Mouse (Mus musculus) small intestine, adult 2 months (tissue): ENCODE data around the gene Gm45711. TPM values are rescaled to one million over a fixed set of nuclear protein-coding genes. Genes with fewer than 3 reads are reported as not detected.
A peak's percentile ranks its signal among the peaks of the same experiment; 100 is the strongest.
"Not testable (repeated sequence)": the region's sequence is repeated elsewhere in the genome, so short reads cannot be mapped to it uniquely, and the experiment has no call there.

ENCODE experiments used
- H3K27ac ChIP-seq: fragments of 200-500 bp; 2 replicates; pipeline ENCODE4 v1.5.1; 2012; ENCODE audit warnings: low read depth, low read length, control low read depth, inconsistent platforms; ENCODE audit not compliant: insufficient read depth
- H3K27me3 ChIP-seq: fragments of 200-500 bp; 2 replicates; pipeline ENCODE4 v1.6.1; 2012; ENCODE audit warnings: mild to moderate bottlenecking, moderate library complexity, low read length, inconsistent platforms; ENCODE audit not compliant: control insufficient read depth, insufficient read depth
- H3K36me3 ChIP-seq: fragments of 200-500 bp; 2 replicates; pipeline ENCODE4 v1.6.1; 2012; ENCODE audit warnings: mild to moderate bottlenecking, low read length, control low read depth, inconsistent platforms; ENCODE audit not compliant: control insufficient read depth, insufficient read depth
- H3K4me1 ChIP-seq: fragments of 200-500 bp; 2 replicates; pipeline ENCODE4 v1.6.1; 2012; ENCODE audit warnings: low read length, inconsistent platforms, mixed read lengths; ENCODE audit not compliant: control insufficient read depth, insufficient read depth, insufficient read length
- H3K4me3 ChIP-seq: fragments of 200-500 bp; 2 replicates; pipeline ENCODE4 v1.5.1; 2012; ENCODE audit warnings: low read depth, mild to moderate bottlenecking, control low read depth, inconsistent platforms, low read length, moderate library complexity
- CTCF ChIP-seq: fragments of 200-500 bp; IDR thresholded peaks from 2 replicates; pipeline ENCODE4 v1.5.1; 2012; ENCODE audit warnings: low read depth, mild to moderate bottlenecking, control low read depth, inconsistent platforms, low read length, moderate library complexity, mixed read lengths; ENCODE audit not compliant: insufficient replicate concordance, insufficient read length; ENCODE audit errors: extremely low read depth
- POLR2A ChIP-seq: fragments of 200-500 bp; IDR thresholded peaks from 2 replicates; pipeline ENCODE4 v1.6.1; 2012; ENCODE audit warnings: low read depth, mild to moderate bottlenecking, control low read depth, inconsistent platforms, low read length, moderate library complexity
- WGBS: fragments of 180-500 bp; shearing (Covaris S2); methylation state at CpG from one replicate; pipeline ENCODE4 v1.1.7; 2018; 5-methylcytosine and 5-hydroxymethylcytosine counted together
- polyA plus RNA-seq: library from polyadenylated mRNA; depleted of rRNA; stranded (reverse); fragments of >200 nt; gene quantifications from 2 replicates; pipeline ENCODE4 v1.2.3, GENCODE M21; 2012

The Gm45711 gene
- polyA plus RNA-seq, 1 experiment = not detected

DNA sequence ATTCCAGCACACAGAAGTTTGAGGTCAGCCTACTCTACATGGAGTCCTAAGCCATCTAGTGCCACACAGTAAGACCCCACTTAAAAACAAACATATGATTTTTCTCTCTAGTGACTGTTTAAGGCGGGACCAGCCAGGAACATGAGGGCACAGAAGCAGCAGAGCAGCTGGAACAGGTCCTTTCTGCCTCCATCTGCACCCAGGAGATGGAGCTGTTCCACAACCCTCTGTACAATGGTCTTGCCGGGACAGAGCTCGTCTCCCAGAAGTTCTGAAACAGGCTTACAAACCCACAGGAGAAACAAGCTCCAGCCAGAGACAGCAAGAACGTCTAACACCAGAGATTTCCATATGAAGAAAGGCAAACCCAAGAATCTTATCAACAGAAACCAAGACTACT is 3.4 kb upstream of the Gm45711 start:
- Histone ChIP-seq H3K27me3 (no peaks in the 10 kb centered on the region), H3K27ac (no peak overlapping the region), H3K4me1 (no peaks in the 10 kb centered on the region), H3K36me3 (no peaks in the 10 kb centered on the region), H3K4me3 (no peak overlapping the region)
- WGBS = 47% methylated on average over 4 of the region's 4 CpGs
- TF ChIP-seq CTCF = peak; percentile 21; the same call in 1 of the 2 replicates
- TF ChIP-seq POLR2A = no peak

DNA sequence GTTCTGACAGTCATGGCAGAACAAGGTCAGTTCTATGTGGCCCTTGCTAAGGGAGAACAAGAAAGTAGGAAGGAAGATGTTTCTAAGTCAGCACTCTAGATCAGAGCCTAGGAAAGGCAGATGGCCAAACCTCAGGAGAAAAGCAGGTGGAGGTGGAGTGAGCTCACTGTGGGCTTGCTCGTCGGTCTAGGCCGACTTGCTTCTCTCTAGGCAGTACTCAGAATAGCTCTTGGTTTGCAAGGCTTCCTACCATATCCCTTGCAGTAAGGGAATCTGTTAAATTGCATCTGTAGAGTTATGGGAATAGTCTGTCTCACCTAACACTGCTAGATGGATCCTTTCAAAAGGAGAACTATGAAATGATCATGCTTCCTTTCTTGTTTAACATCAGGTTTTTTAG is 2.1 kb upstream of the Gm45711 start:
- H3K4me1 ChIP-seq, H3K4me3 ChIP-seq, H3K36me3 ChIP-seq, H3K27me3 ChIP-seq, H3K27ac ChIP-seq: not testable (repeated sequence)
- 89% methylated on average over 3 of the region's 3 CpGs for WGBS

GRCm38 (mm10) chr8:104308341-104308740 is 1.5 kb downstream of the Gm45711 start:
- H3K4me1 ChIP-seq, H3K4me3 ChIP-seq, H3K36me3 ChIP-seq, H3K27ac ChIP-seq, H3K27me3 ChIP-seq: not testable (repeated sequence)
- 40% methylated on average over 6 of the region's 6 CpGs for WGBS

DNA sequence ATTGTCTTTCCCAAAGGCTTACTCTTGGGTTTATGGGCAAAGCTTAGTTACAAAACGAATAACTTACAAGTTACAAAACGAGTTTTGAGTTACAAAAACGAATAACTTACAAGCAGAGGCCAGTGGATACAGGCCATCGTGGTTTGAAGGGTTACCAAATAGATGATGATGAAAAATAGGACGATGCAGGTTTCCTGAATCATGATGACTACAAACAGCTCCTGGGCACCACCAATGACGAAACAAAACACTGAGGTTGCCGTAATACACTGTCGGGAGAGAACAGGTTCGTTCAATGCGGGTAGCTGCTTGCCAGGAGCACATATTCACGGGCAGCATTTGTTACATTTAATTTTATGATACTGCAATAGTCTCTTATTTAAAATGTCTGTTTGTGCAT is 4.9 kb downstream of the Gm45711 start:
- no peak for TF ChIP-seq POLR2A
- TF ChIP-seq CTCF = no peak
- 80% methylated on average over 11 of the region's 11 CpGs for WGBS
- Histone ChIP-seq H3K36me3 (no peaks in the 10 kb centered on the region), H3K27ac (no peak overlapping the region), H3K4me3 (no peak overlapping the region), H3K4me1 (no peaks in the 10 kb centered on the region), H3K27me3 (no peaks in the 10 kb centered on the region)

GRCm38 (mm10) chr8:104302536-104302935 is 7.3 kb downstream of the Gm45711 start:
- not testable (repeated sequence) for H3K4me1 ChIP-seq, H3K4me3 ChIP-seq, H3K27me3 ChIP-seq, H3K36me3 ChIP-seq, H3K27ac ChIP-seq
- 96% methylated on average over 4 of the region's 4 CpGs for WGBS

- H3K27me3 ChIP-seq, H3K4me1 ChIP-seq, H3K36me3 ChIP-seq, H3K27ac ChIP-seq, H3K4me3 ChIP-seq: not testable (repeated sequence)
- WGBS = 34% methylated on average over 3 of the region's 3 CpGs
These were observed 8.3 kb downstream of the Gm45711 start for GRCm38 (mm10) chr8:104301577-104301976.

DNA sequence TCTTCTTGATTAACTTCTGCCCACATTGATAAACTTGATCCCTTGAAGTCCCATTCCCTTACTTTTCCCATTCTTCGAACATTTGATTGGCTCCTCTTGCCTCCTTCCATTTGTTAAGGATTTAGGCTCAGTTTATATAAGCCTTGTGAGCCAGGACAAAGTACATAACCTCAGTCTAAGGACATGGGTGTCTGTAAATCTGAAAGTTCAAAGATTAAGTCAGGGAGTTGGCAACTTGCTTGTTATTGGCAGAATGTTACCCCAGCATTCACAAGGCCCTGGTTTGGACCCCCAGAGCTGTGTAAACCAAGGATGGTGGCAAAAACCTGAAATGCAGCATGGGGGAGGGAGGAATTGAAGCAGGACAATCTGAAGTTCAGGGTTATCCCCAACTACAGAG is 15.5 kb downstream of the Gm45711 start:
- Histone ChIP-seq H3K4me1 (peaks cover 3% of the 10 kb centered on the region; the same call in 1 of the 2 replicates), H3K27me3 (no peaks in the 10 kb centered on the region), H3K27ac (no peak overlapping the region), H3K36me3 (no peaks in the 10 kb centered on the region), H3K4me3 (no peak overlapping the region)
- no peak for TF ChIP-seq CTCF
- no peak for TF ChIP-seq POLR2A
- WGBS = 59% methylated on average over 1 of the region's 1 CpGs

DNA sequence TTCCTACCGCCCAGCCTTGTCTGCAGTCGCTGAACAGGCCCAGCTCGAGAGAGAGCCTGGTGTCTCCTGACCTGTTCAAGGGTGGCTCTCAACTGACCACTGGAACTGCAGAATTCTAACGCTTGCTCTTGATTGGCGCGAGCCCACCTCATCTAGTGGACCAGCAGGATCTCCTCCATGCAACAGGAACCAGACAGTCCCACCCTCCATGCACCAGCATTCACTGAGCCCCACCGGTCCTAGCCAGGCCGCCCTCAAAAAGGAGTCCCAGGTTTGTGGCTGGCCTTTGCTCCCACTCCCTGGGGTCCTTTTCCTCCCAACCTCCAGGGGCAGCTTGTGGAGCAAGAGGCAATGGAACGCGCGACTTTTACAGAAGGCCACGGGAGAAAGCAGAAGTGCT is 16.8 kb downstream of the Gm45711 start, which contains the start of gene Cmtm2a:
Cmtm2a (minus strand) TSS at position 101 of the 400 bp plus-strand sequence.
- WGBS = 85% methylated on average over 12 of the region's 12 CpGs
- not testable (repeated sequence) for H3K27me3 ChIP-seq, H3K27ac ChIP-seq, H3K4me1 ChIP-seq, H3K36me3 ChIP-seq, H3K4me3 ChIP-seq
